Mouse (Mus musculus) heart, embryonic 16.5 days (tissue): Measurements from ENCODE around the gene D10Jhu81e. TPM values are rescaled to one million over a fixed set of nuclear protein-coding genes. Genes with fewer than 3 reads are reported as not detected.

Experiments
- ATAC-seq: fragments of 200-750 bp; cut with Nextera tagmentation; replicated peaks from 2 replicates; pipeline ENCODE4 v1.8.0; 2017; ENCODE audit warnings: moderate number of reproducible peaks; ENCODE audit not compliant: insufficient read depth, low FRiP score; ENCODE audit errors: extremely low read depth
- H3K27ac ChIP-seq: fragments of 300-500 bp; sonication (generic); 2 replicates; pipeline ENCODE4 v1.5.1; 2014; ENCODE audit warnings: mild to moderate bottlenecking, low read length, control low read depth, moderate library complexity
- H3K27me3 ChIP-seq: fragments of 300-500 bp; sonication (generic); 2 replicates; pipeline ENCODE4 v1.6.1; 2014; ENCODE audit warnings: low read length, mixed read lengths; ENCODE audit not compliant: control insufficient read depth, insufficient read depth
- H3K36me3 ChIP-seq: fragments of 300-500 bp; sonication (generic); 2 replicates; pipeline ENCODE4 v1.6.1; 2014; ENCODE audit not compliant: control insufficient read depth, insufficient read depth
- H3K4me1 ChIP-seq: fragments of 300-500 bp; sonication (generic); 2 replicates; pipeline ENCODE4 v1.6.1; 2014; ENCODE audit warnings: low read length, mixed read lengths; ENCODE audit not compliant: control insufficient read depth, insufficient read depth
- H3K4me2 ChIP-seq: fragments of 300-500 bp; sonication (generic); 2 replicates; pipeline ENCODE4 v1.6.1; 2014; ENCODE audit warnings: low read depth, mild to moderate bottlenecking, control low read depth, low read length
- H3K4me3 ChIP-seq: fragments of 300-500 bp; sonication (generic); 2 replicates; pipeline ENCODE4 v1.5.1; 2014; ENCODE audit warnings: mild to moderate bottlenecking, control low read depth, low read length
- H3K9ac ChIP-seq: fragments of 300-500 bp; sonication (generic); 2 replicates; pipeline ENCODE4 v1.6.1; 2014; ENCODE audit warnings: low read length, control low read depth
- H3K9me3 ChIP-seq: fragments of 300-500 bp; sonication (generic); replicated peaks from 2 replicates; pipeline ENCODE4 v1.6.1; 2016; ENCODE audit warnings: low read length; ENCODE audit not compliant: control insufficient read depth
- WGBS: fragments of 180-500 bp; shearing (Covaris S2); extraction: QIAGEN DNeasy Blood & Tissue Kit; methylation state at CpG from one replicate; pipeline ENCODE4 v1.1.7; 2014; 5-methylcytosine and 5-hydroxymethylcytosine counted together
- polyA plus RNA-seq: library from polyadenylated mRNA; unstranded; fragments of >200 nt; fragmentation: Nextera tagmentation; extraction: Ambion mirVana; gene quantifications from 2 replicates; pipeline ENCODE4 v1.2.1, GENCODE M21; 2015

Gene D10Jhu81e
- polyA plus RNA-seq, 1 experiment from 2014 or later, result 75.3 TPM

- Histone ChIP-seq H3K9me3 (no peaks in the 10 kb centered on the region), H3K27me3 (no peaks in the 10 kb centered on the region), H3K9ac (peak within 1 kb of the TSS; percentile 77), H3K4me1 (peaks cover 10% of the 10 kb centered on the region), H3K27ac (peak within 1 kb of the TSS; percentile 83), H3K36me3 (peaks cover 31% of the 10 kb centered on the region), H3K4me2 (peak within 1 kb of the TSS; percentile 97), H3K4me3 (peak within 1 kb of the TSS; percentile 74)
- peak; percentile 95 for ATAC-seq
- WGBS, result 1% methylated on average over 47 of the region's 47 CpGs
Observed at GRCm38 (mm10) chr10:78184531-78185380, 15.2 kb upstream of the D10Jhu81e start, which contains the start of gene Pwp2. Gene Pwp2, minus strand, starts transcription at chr10:78185149.

- Histone ChIP-seq H3K4me2 (no peak overlapping the region), H3K36me3 (peaks cover 30% of the 10 kb centered on the region), H3K4me3 (no peak overlapping the region)
Observed at GRCm38 (mm10) chr10:78183577-78183976, 14.0 kb upstream of the D10Jhu81e start.

GRCm38 (mm10) chr10:78182321-78182720 lies 12.7 kb upstream of the D10Jhu81e start:
- 94% methylated on average over 17 of the region's 17 CpGs for WGBS

More at GRCm38 (mm10) chr10:78183577-78183976, 14.0 kb upstream of the D10Jhu81e start:
- peaks cover 10% of the 10 kb centered on the region for H3K4me1 ChIP-seq
- H3K9ac ChIP-seq, result no peak overlapping the region
- H3K27ac ChIP-seq, result no peak overlapping the region
- H3K27me3 ChIP-seq, result no peaks in the 10 kb centered on the region
- no peak for ATAC-seq
- no peaks in the 10 kb centered on the region for H3K9me3 ChIP-seq
- WGBS, result 71% methylated on average over 3 of the region's 3 CpGs

GRCm38 (mm10) chr10:78174474-78174873 lies 4.9 kb upstream of the D10Jhu81e start:
- Histone ChIP-seq H3K4me2 (no peak overlapping the region), H3K9me3 (no peaks in the 10 kb centered on the region), H3K9ac (no peak overlapping the region), H3K4me1 (peaks cover 6% of the 10 kb centered on the region), H3K4me3 (no peak overlapping the region), H3K27me3 (no peaks in the 10 kb centered on the region), H3K36me3 (peaks cover 64% of the 10 kb centered on the region), H3K27ac (no peak overlapping the region)
- 86% methylated on average over 5 of the region's 5 CpGs for WGBS
- no peak for ATAC-seq

More at GRCm38 (mm10) chr10:78182321-78182720, 12.7 kb upstream of the D10Jhu81e start:
- Histone ChIP-seq H3K9me3 (no peaks in the 10 kb centered on the region), H3K4me3 (no peak overlapping the region), H3K4me2 (no peak overlapping the region), H3K27ac (no peak overlapping the region), H3K27me3 (no peaks in the 10 kb centered on the region), H3K9ac (no peak overlapping the region), H3K4me1 (peaks cover 10% of the 10 kb centered on the region), H3K36me3 (peaks cover 40% of the 10 kb centered on the region)
- ATAC-seq, result no peak

- 90% methylated on average over 9 of the region's 9 CpGs for WGBS
- H3K4me3 ChIP-seq, result no peak overlapping the region
- no peaks in the 10 kb centered on the region for H3K27me3 ChIP-seq
- H3K4me1 ChIP-seq, result peaks cover 16% of the 10 kb centered on the region
- H3K9ac ChIP-seq, result no peak overlapping the region
- H3K9me3 ChIP-seq, result no peaks in the 10 kb centered on the region
- H3K27ac ChIP-seq, result no peak overlapping the region
- ATAC-seq, result no peak
- no peak overlapping the region for H3K4me2 ChIP-seq
- H3K36me3 ChIP-seq, result peaks cover 48% of the 10 kb centered on the region
Observed at GRCm38 (mm10) chr10:78171581-78171980, 2.0 kb upstream of the D10Jhu81e start.

GRCm38 (mm10) chr10:78171057-78171456 lies 1.5 kb upstream of the D10Jhu81e start:
- WGBS, result 91% methylated on average over 7 of the region's 7 CpGs

GRCm38 (mm10) chr10:78170445-78170844 lies 863 bp upstream of the D10Jhu81e start:
- H3K9ac ChIP-seq, result peak overlapping the region; percentile 46; the same call in 1 of the 2 replicates
- peaks cover 43% of the 10 kb centered on the region for H3K36me3 ChIP-seq
- H3K4me3 ChIP-seq, result no peak overlapping the region

More at GRCm38 (mm10) chr10:78171057-78171456, 1.5 kb upstream of the D10Jhu81e start:
- Histone ChIP-seq H3K4me3 (no peak overlapping the region), H3K9me3 (no peaks in the 10 kb centered on the region), H3K9ac (no peak overlapping the region), H3K36me3 (peaks cover 49% of the 10 kb centered on the region), H3K4me1 (peaks cover 16% of the 10 kb centered on the region), H3K27ac (no peak overlapping the region), H3K4me2 (no peak overlapping the region), H3K27me3 (no peaks in the 10 kb centered on the region)
- no peak for ATAC-seq

GRCm38 (mm10) chr10:78168792-78169191 lies 790 bp downstream of the D10Jhu81e start:
- peaks cover 16% of the 10 kb centered on the region for H3K4me1 ChIP-seq
- H3K27ac ChIP-seq, result no peak overlapping the region
- H3K4me2 ChIP-seq, result peak overlapping the region; percentile 81
- H3K4me3 ChIP-seq, result peak overlapping the region; percentile 78
- peaks cover 35% of the 10 kb centered on the region for H3K36me3 ChIP-seq
- 75% methylated on average over 11 of the region's 11 CpGs for WGBS
- H3K9me3 ChIP-seq, result no peaks in the 10 kb centered on the region
- ATAC-seq, result no peak
- no peaks in the 10 kb centered on the region for H3K27me3 ChIP-seq
- H3K9ac ChIP-seq, result peak overlapping the region; percentile 88

More at GRCm38 (mm10) chr10:78170445-78170844, 863 bp upstream of the D10Jhu81e start:
- peak overlapping the region; percentile 81; the same call in 1 of the 2 replicates for H3K4me2 ChIP-seq
- peaks cover 16% of the 10 kb centered on the region for H3K4me1 ChIP-seq
- peak overlapping the region; percentile 61; the same call in 1 of the 2 replicates for H3K27ac ChIP-seq
- no peaks in the 10 kb centered on the region for H3K27me3 ChIP-seq
- H3K9me3 ChIP-seq, result no peaks in the 10 kb centered on the region
- 69% methylated on average over 2 of the region's 2 CpGs for WGBS
- ATAC-seq, result no peak

- peaks cover 34% of the 10 kb centered on the region for H3K36me3 ChIP-seq
- no peak for ATAC-seq
Observed at GRCm38 (mm10) chr10:78167775-78168174, 1.8 kb downstream of the D10Jhu81e start.

More at GRCm38 (mm10) chr10:78167775-78168174, 1.8 kb downstream of the D10Jhu81e start:
- H3K4me1 ChIP-seq, result peaks cover 16% of the 10 kb centered on the region
- H3K9me3 ChIP-seq, result no peaks in the 10 kb centered on the region
- no peak overlapping the region for H3K4me3 ChIP-seq
- H3K9ac ChIP-seq, result no peak overlapping the region
- no peak overlapping the region for H3K27ac ChIP-seq
- H3K27me3 ChIP-seq, result no peaks in the 10 kb centered on the region
- H3K4me2 ChIP-seq, result no peak overlapping the region
